Mouse (Mus musculus): ENCODE measurements around the gene Tbc1d8.

GRCm38 (mm10) chr1:39466526-39466925, 12.0 kb downstream of the Tbc1d8 start:
- TF ChIP-seq POLR2A (IDR thresholded peaks at IDR 0.05; ENCODE audit: insufficient read depth, low read depth, low read length) = no peak
- no peak for TF ChIP-seq CTCF (IDR thresholded peaks at IDR 0.05; ENCODE audit: insufficient read depth, low read depth, low read length)
